27 mouse cellular contexts compared by ENCODE assay signal in the genomic region with DNA sequence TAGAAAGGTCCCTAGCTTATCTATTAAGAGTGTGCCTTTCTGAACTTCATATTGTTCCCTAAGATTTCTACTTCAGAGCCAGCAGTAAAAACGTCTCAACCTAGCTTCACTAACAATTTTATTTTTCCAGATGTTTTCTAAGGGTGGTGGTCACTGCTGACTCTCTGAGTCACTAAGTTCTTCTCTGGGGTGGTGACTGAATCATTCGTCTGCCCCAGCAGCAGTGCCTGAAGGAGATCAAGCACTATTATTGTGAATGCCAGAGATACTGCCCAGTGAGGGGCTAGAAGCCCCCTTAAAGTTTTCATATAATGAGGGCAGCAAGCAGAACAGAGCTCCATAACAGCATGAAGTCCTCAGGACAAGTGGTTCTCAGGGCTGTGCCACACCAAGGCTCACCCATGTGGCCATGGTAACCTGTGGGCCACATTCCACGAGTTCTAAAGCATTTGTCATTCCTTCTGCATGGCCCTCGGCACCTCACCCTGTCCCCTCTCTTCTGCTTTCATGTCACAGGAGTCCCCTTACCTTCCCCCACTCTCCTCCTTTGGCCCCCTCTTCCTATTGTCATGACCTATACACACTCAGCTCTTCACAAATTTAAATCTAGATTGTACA. TPM values are rescaled to one million over a fixed set of nuclear protein-coding genes. Genes with fewer than 3 reads are reported as not detected.
DNase-seq lines count a peak whose midpoint lies in the region; ATAC-seq lines count a peak whose summit lies in the region.
"Had no signal": no experiment of that assay in that cellular context is flagged by ENCODE, and none has a peak within 500 bp of the region (broad histone marks: within the 10 kb centered on the region; RNA-seq: fewer than 3 reads in every experiment).

No protein-coding gene starts in this region.

- H3K4me3 ChIP-seq in kidney, embryonic 15.5 days (replicated peaks): no peak overlapping the region
- no peak overlapping the region for H3K4me3 ChIP-seq in kidney, embryonic 16.5 days (ENCODE audit: low read length)
- no peak overlapping the region for H3K4me3 ChIP-seq in lung, embryonic 16.5 days (ENCODE audit: low read length)
- H3K4me3 ChIP-seq in midbrain, embryonic 16.5 days (ENCODE audit: low read depth, low read length): no peak overlapping the region
- H3K4me3 ChIP-seq: forebrain, embryonic 12.5 days; forebrain, embryonic 15.5 days; heart, embryonic 15.5 days; hindbrain, embryonic 10.5 days; hindbrain, embryonic 13.5 days had no signal

- H3K4me1 ChIP-seq in kidney, embryonic 15.5 days: peaks cover under 1% of the 10 kb centered on the region; the same call in 1 of the 2 replicates
- H3K4me1 ChIP-seq in kidney, embryonic 16.5 days (ENCODE audit: insufficient read depth, low read length): peaks cover under 1% of the 10 kb centered on the region; the same call in 1 of the 2 replicates
- H3K4me1 ChIP-seq in lung, embryonic 16.5 days (replicated peaks; ENCODE audit: control insufficient read depth, insufficient read depth, low read length): 0 out of 2 replicates have a peak, but pooled peaks cover 2% of the 10 kb centered on the region
- no peaks in the 10 kb centered on the region for H3K4me1 ChIP-seq in midbrain, embryonic 16.5 days (ENCODE audit: control insufficient read depth, insufficient read depth, low read length)
- H3K4me1 ChIP-seq: forebrain, embryonic 12.5 days; forebrain, embryonic 15.5 days; heart, embryonic 15.5 days; hindbrain, embryonic 13.5 days had no signal

- DNase-seq in lung, postnatal 25 days (ENCODE audit: low spot score): no peak
- DNase-seq in 3134 (ENCODE audit: extremely low read depth, insufficient read length, low spot score) (peak; percentile 27), 3T3-L1 (ENCODE audit: low read depth, low spot score) (peak; percentile 64)
- DNase-seq: adrenal gland, postnatal 10 days; adrenal gland, postnatal 36 days; B cell, adult 2 months; cerebellum, adult 18-20 months; cerebellum, adult 9-10 months; cerebellum, postnatal 14 days; gastrocnemius, postnatal 10 days; gastrocnemius, postnatal 36 days; heart, postnatal 10 days; heart, postnatal 36 days had no signal

- H3K36me3 ChIP-seq in kidney, embryonic 15.5 days: no peaks in the 10 kb centered on the region
- H3K36me3 ChIP-seq in kidney, embryonic 16.5 days (ENCODE audit: insufficient read depth, low read length): no peaks in the 10 kb centered on the region
- no peaks in the 10 kb centered on the region for H3K36me3 ChIP-seq in lung, embryonic 16.5 days (ENCODE audit: control insufficient read depth, insufficient read depth, low read length)
- no peaks in the 10 kb centered on the region for H3K36me3 ChIP-seq in midbrain, embryonic 16.5 days (ENCODE audit: control insufficient read depth, insufficient read depth, low read length)
- H3K36me3 ChIP-seq: forebrain, embryonic 12.5 days; forebrain, embryonic 15.5 days; G1E; heart, embryonic 15.5 days; hindbrain, embryonic 10.5 days; hindbrain, embryonic 13.5 days had no signal

- ATAC-seq in kidney, embryonic 15.5 days (replicated peaks; ENCODE audit: low FRiP score): 0 out of 2 replicates have a peak, but pooled peaks have one; percentile 18
- ATAC-seq in kidney, embryonic 16.5 days (ENCODE audit: low FRiP score, low TSS enrichment): no peak
- peak; percentile 87; the same call in 1 of the 2 replicates for ATAC-seq in lung, embryonic 16.5 days (ENCODE audit: low read depth)
- no peak for ATAC-seq in midbrain, embryonic 16.5 days
- ATAC-seq: forebrain, embryonic 15.5 days; hindbrain, embryonic 16.5 days; Patski had no signal

- no peak overlapping the region for H3K9ac ChIP-seq in kidney, embryonic 15.5 days
- no peak overlapping the region for H3K9ac ChIP-seq in kidney, embryonic 16.5 days (replicated peaks; ENCODE audit: low read length)
- no peak overlapping the region for H3K9ac ChIP-seq in lung, embryonic 16.5 days (ENCODE audit: low read length)
- no peak overlapping the region for H3K9ac ChIP-seq in midbrain, embryonic 16.5 days (ENCODE audit: low read depth, low read length)
- H3K9ac ChIP-seq: forebrain, embryonic 12.5 days; forebrain, embryonic 15.5 days; heart, embryonic 15.5 days; hindbrain, embryonic 13.5 days had no signal

- no peak overlapping the region for H3K27ac ChIP-seq in kidney, embryonic 15.5 days
- no peak overlapping the region for H3K27ac ChIP-seq in kidney, embryonic 16.5 days (ENCODE audit: low read length)
- peak overlapping the region; percentile 27; the same call in 1 of the 2 replicates for H3K27ac ChIP-seq in lung, embryonic 16.5 days (ENCODE audit: low read length)
- no peak overlapping the region for H3K27ac ChIP-seq in midbrain, embryonic 16.5 days (ENCODE audit: low read length)
- H3K27ac ChIP-seq: forebrain, embryonic 12.5 days; forebrain, embryonic 15.5 days; heart, embryonic 15.5 days; hindbrain, embryonic 10.5 days; hindbrain, embryonic 13.5 days had no signal

- H3K4me2 ChIP-seq in kidney, embryonic 15.5 days: no peak overlapping the region
- H3K4me2 ChIP-seq in kidney, embryonic 16.5 days (replicated peaks; ENCODE audit: low read depth, low read length): no peak overlapping the region
- H3K4me2 ChIP-seq in lung, embryonic 16.5 days (ENCODE audit: low read depth, low read length): no peak overlapping the region
- no peak overlapping the region for H3K4me2 ChIP-seq in midbrain, embryonic 16.5 days (ENCODE audit: low read length)
- H3K4me2 ChIP-seq: forebrain, embryonic 12.5 days; forebrain, embryonic 15.5 days; heart, embryonic 11.5 days; heart, embryonic 15.5 days; hindbrain, embryonic 13.5 days had no signal

- H3K9me3 ChIP-seq in kidney, embryonic 15.5 days (replicated peaks): no peaks in the 10 kb centered on the region
- no peaks in the 10 kb centered on the region for H3K9me3 ChIP-seq in kidney, embryonic 16.5 days (ENCODE audit: low read length)
- H3K9me3 ChIP-seq in lung, embryonic 16.5 days (ENCODE audit: control insufficient read depth, low read length): no peaks in the 10 kb centered on the region; the same call in 1 of the 2 replicates
- 0 out of 2 replicates have a peak, but pooled peaks cover 2% of the 10 kb centered on the region for H3K9me3 ChIP-seq in midbrain, embryonic 16.5 days (replicated peaks; ENCODE audit: control insufficient read depth, low read length, poor library complexity, severe bottlenecking)
- H3K9me3 ChIP-seq: forebrain, embryonic 15.5 days; G1E; heart, embryonic 15.5 days; hindbrain, embryonic 13.5 days had no signal

- no peaks in the 10 kb centered on the region for H3K27me3 ChIP-seq in kidney, embryonic 15.5 days
- H3K27me3 ChIP-seq in kidney, embryonic 16.5 days (ENCODE audit: insufficient read depth, low read length): no peaks in the 10 kb centered on the region
- no peaks in the 10 kb centered on the region for H3K27me3 ChIP-seq in lung, embryonic 16.5 days (ENCODE audit: control insufficient read depth, insufficient read depth, low read depth, low read length)
- no peaks in the 10 kb centered on the region for H3K27me3 ChIP-seq in midbrain, embryonic 16.5 days (ENCODE audit: control insufficient read depth, insufficient read depth, low read depth, low read length)
- H3K27me3 ChIP-seq: CH12.LX; forebrain, embryonic 12.5 days; forebrain, embryonic 15.5 days; heart, embryonic 15.5 days; hindbrain, embryonic 13.5 days; Patski had no signal

- WGBS in kidney, embryonic 15.5 days: 41% methylated on average over 4 of the region's 4 CpGs
- 35% methylated on average over 4 of the region's 4 CpGs for WGBS in kidney, embryonic 16.5 days
- WGBS in lung, embryonic 16.5 days: 18% methylated on average over 4 of the region's 4 CpGs
- 23% methylated on average over 4 of the region's 4 CpGs for WGBS in midbrain, embryonic 16.5 days

RNA-seq across cellular contexts. Expression of a gene that starts 16.5 kb away (rescaled TPM):
- 57.1 and 74.5 TPM in 2 replicates for polyA plus RNA-seq in kidney, embryonic 15.5 days (2015; fragmentation: Nextera tagmentation; extraction: Ambion mirVana)
- polyA plus RNA-seq in kidney, embryonic 16.5 days (2015; fragmentation: Nextera tagmentation; extraction: Ambion mirVana): 45.0 and 59.9 TPM in 2 replicates
- polyA plus RNA-seq in lung, embryonic 16.5 days (2015; fragmentation: Nextera tagmentation; extraction: Ambion mirVana): 50.0 and 63.8 TPM in 2 replicates
- polyA plus RNA-seq in midbrain, embryonic 16.5 days (2015; fragmentation: Nextera tagmentation; extraction: Ambion mirVana): 49.1 and 51.7 TPM in 2 replicates

Comparison
In these comparisons a context has a peak if more than half of its experiments do, and no peak if none do; other contexts are left out.
1. ATAC-seq: peak in kidney, embryonic 15.5 days (single experiment) and lung, embryonic 16.5 days (single experiment); none in kidney, embryonic 16.5 days (single experiment) and midbrain, embryonic 16.5 days (single experiment).